Mouse (Mus musculus): ENCODE measurements at regions not wholly inside any gene's neighbourhood (a gene's known extent, or its start where the extent isn't known, plus 50 kb on each side); places are given as distances from the start of the nearest gene placed in this dataset.

DNA sequence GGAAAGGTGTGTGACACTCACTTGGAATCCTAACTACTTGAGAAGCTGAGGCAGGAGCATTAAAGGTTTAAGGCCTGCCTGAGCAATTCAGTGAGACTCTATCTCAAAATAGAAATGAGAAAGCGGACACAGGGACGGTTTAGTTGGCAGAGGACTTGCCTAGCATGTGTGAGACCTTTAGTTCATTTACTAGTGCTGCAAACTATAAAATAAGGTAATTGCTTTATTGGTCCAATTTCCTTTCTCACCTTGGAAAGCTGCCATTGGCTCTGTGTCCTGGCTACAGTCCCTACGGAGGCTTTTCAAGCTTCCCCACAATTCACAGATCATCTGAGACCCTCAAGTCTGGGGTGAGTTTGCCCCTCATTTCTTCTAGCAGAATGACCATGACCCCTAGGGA is 64.4 kb upstream of the Slc1a4 start:
- TF ChIP-seq POLR2A (IDR thresholded peaks at IDR 0.05; ENCODE audit: insufficient read length, low read depth), result no peak
- TF ChIP-seq TCF12 (IDR thresholded peaks at IDR 0.05; ENCODE audit: insufficient read depth, poor library complexity, severe bottlenecking), result no peak
- no peak for TF ChIP-seq MAX (IDR thresholded peaks at IDR 0.05; ENCODE audit: low read depth)
- no peak for TF ChIP-seq TCF3 (IDR thresholded peaks at IDR 0.05; ENCODE audit: insufficient read length, low read depth)
- TF ChIP-seq MYOD1 (IDR thresholded peaks at IDR 0.05; ENCODE audit: control insufficient read depth in 1 of 3, insufficient read length in 2 of 3, low read depth in 2 of 3), result no peak
- TF ChIP-seq E2F4 (IDR thresholded peaks at IDR 0.05; ENCODE audit: insufficient read depth), result no peak
- no peak for TF ChIP-seq SRF (IDR thresholded peaks at IDR 0.05; ENCODE audit: control insufficient read depth, insufficient read length, low read depth)
- TF ChIP-seq USF1 (IDR thresholded peaks at IDR 0.05; ENCODE audit: low read depth), result no peak
- no peak for TF ChIP-seq REST (IDR thresholded peaks at IDR 0.05; ENCODE audit: insufficient read depth, insufficient read length)
- no peak for TF ChIP-seq MYOG (IDR thresholded peaks at IDR 0.05; ENCODE audit: control insufficient read depth in 1 of 3, insufficient read depth in 1 of 3, insufficient read length in 2 of 3, low read depth in 2 of 3)
- no peak for TF ChIP-seq CEBPB (IDR thresholded peaks at IDR 0.05; ENCODE audit: insufficient read depth, poor library complexity, severe bottlenecking)

All from myocyte (in vitro differentiated cells).